Mouse (Mus musculus) cerebellum, adult 2 months (tissue): ENCODE results near the gene Gm10392.

Experiments used
- CTCF ChIP-seq: fragments of 200-500 bp; IDR thresholded peaks from 2 replicates; pipeline ENCODE4 v1.5.1; 2011; ENCODE audit warnings: low read depth, mild to moderate bottlenecking, control low read depth, low read length, moderate library complexity, borderline replicate concordance; ENCODE audit not compliant: insufficient read depth
- POLR2A ChIP-seq: fragments of 200-500 bp; IDR thresholded peaks from 2 replicates; pipeline ENCODE4 v1.6.1; 2011; ENCODE audit warnings: low read length, control low read depth, borderline replicate concordance; ENCODE audit not compliant: insufficient read depth

DNA sequence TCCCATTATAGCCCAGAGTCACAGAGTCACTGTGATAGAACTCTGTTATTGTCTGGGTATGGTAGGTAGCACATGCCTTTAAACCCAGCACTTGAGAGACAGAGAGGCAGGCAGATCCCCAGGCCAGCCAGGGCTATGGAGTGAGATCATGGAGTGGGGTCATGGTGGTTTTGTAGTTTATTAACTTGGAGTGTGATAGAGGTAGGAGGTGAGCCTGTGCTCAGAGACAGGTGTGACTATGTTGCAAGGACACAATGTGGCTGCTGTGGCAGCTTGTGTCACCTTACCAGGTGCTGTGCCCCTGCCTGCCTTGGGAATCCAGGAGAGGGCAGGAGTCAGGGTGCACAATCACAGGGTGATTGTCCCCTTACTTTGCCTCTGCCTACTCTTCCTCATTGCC lies 23.5 kb downstream of the Gm10392 start:
- TF ChIP-seq POLR2A (no peak), CTCF (no peak)
